Mouse (Mus musculus) kidney, embryonic 16.5 days (tissue): Measurements from ENCODE around the gene Prg4. TPM values are rescaled to one million over a fixed set of nuclear protein-coding genes. Genes with fewer than 3 reads are reported as not detected.

ENCODE experiments used
- ATAC-seq: fragments of 200-750 bp; cut with Nextera tagmentation; 2 replicates; pipeline ENCODE4 v1.8.0; 2017; ENCODE audit warnings: moderate TSS enrichment; ENCODE audit not compliant: low FRiP score, low TSS enrichment
- H3K27ac ChIP-seq: fragments of 300-500 bp; sonication (generic); 2 replicates; pipeline ENCODE4 v1.5.1; 2014; ENCODE audit warnings: low read length
- H3K27me3 ChIP-seq: fragments of 300-500 bp; sonication (generic); 2 replicates; pipeline ENCODE4 v1.6.1; 2014; ENCODE audit warnings: low read length, control low read depth, mixed read lengths; ENCODE audit not compliant: insufficient read depth
- H3K36me3 ChIP-seq: fragments of 300-500 bp; sonication (generic); 2 replicates; pipeline ENCODE4 v1.6.1; 2014; ENCODE audit warnings: low read length, control low read depth, mixed read lengths; ENCODE audit not compliant: insufficient read depth
- H3K4me1 ChIP-seq: fragments of 300-500 bp; sonication (generic); 2 replicates; pipeline ENCODE4 v1.6.1; 2014; ENCODE audit warnings: low read length, control low read depth, mixed read lengths; ENCODE audit not compliant: insufficient read depth
- H3K4me2 ChIP-seq: fragments of 300-500 bp; sonication (generic); replicated peaks from 2 replicates; pipeline ENCODE4 v1.6.1; 2014; ENCODE audit warnings: low read depth, low read length
- H3K4me3 ChIP-seq: fragments of 300-500 bp; sonication (generic); 2 replicates; pipeline ENCODE4 v1.5.1; 2014; ENCODE audit warnings: mild to moderate bottlenecking, low read length
- H3K9ac ChIP-seq: fragments of 300-500 bp; sonication (generic); replicated peaks from 2 replicates; pipeline ENCODE4 v1.6.1; 2014; ENCODE audit warnings: low read length
- H3K9me3 ChIP-seq: fragments of 300-500 bp; sonication (generic); 2 replicates; pipeline ENCODE4 v1.6.1; 2016; ENCODE audit warnings: low read length, control low read depth
- WGBS: fragments of 180-500 bp; shearing (Covaris S2); extraction: QIAGEN DNeasy Blood & Tissue Kit; methylation state at CpG from one replicate; pipeline ENCODE4 v1.1.7; 2014; 5-methylcytosine and 5-hydroxymethylcytosine counted together
- polyA plus RNA-seq: library from polyadenylated mRNA; unstranded; fragments of >200 nt; fragmentation: Nextera tagmentation; extraction: Ambion mirVana; gene quantifications from 2 replicates; pipeline ENCODE4 v1.2.1, GENCODE M21; 2015

The Prg4 gene
- polyA plus RNA-seq, 1 experiment from 2014 or later: 0.47 TPM

GRCm38 (mm10) chr1:150469992-150470391, 4.0 kb upstream of the Prg4 start:
- no peak overlapping the region for H3K4me2 ChIP-seq
- H3K9me3 ChIP-seq: no peaks in the 10 kb centered on the region
- H3K27me3 ChIP-seq: no peaks in the 10 kb centered on the region
- 76% methylated on average over 3 of the region's 3 CpGs for WGBS
- H3K36me3 ChIP-seq: no peaks in the 10 kb centered on the region
- ATAC-seq: no peak
- no peak overlapping the region for H3K27ac ChIP-seq
- H3K4me1 ChIP-seq: no peaks in the 10 kb centered on the region
- H3K4me3 ChIP-seq: no peak overlapping the region
- H3K9ac ChIP-seq: no peak overlapping the region

- H3K9me3 ChIP-seq: no peaks in the 10 kb centered on the region
- WGBS: 84% methylated on average over 10 of the region's 10 CpGs
- ATAC-seq: no peak
These were observed 601 bp downstream of the Prg4 start for GRCm38 (mm10) chr1:150465364-150465763.

DNA sequence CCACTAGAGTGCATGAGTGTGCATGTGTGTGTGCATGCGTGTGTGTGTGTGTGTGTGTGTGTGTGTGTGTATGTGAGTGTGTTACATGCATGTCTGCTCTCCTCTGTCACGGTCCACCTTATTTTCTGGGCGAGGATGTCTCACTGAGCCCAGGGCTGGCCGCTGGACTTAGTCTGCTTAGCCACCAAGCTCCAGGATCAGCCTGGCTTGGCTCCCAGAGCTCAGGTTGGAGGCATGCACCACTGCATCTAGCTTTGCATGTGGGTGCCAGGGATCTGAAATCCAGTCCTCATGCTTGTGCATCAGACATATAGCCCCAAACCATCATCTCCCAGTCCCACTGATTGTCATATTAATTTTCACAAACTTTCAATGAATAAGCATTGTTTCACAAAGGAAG, 2.3 kb downstream of the Prg4 start:
- no peak for ATAC-seq
- 78% methylated on average over 4 of the region's 4 CpGs for WGBS
- no peak overlapping the region for H3K27ac ChIP-seq
- H3K36me3 ChIP-seq: no peaks in the 10 kb centered on the region
- H3K9ac ChIP-seq: no peak overlapping the region
- H3K27me3 ChIP-seq: no peaks in the 10 kb centered on the region
- H3K4me1 ChIP-seq: no peaks in the 10 kb centered on the region
- H3K4me3 ChIP-seq: no peak overlapping the region
- no peaks in the 10 kb centered on the region for H3K9me3 ChIP-seq
- H3K4me2 ChIP-seq: no peak overlapping the region

More at GRCm38 (mm10) chr1:150465364-150465763, 601 bp downstream of the Prg4 start:
- H3K4me3 ChIP-seq: no peak overlapping the region
- no peaks in the 10 kb centered on the region for H3K27me3 ChIP-seq
- no peak overlapping the region for H3K27ac ChIP-seq
- H3K36me3 ChIP-seq: no peaks in the 10 kb centered on the region
- H3K4me2 ChIP-seq: no peak overlapping the region
- H3K4me1 ChIP-seq: no peaks in the 10 kb centered on the region
- H3K9ac ChIP-seq: no peak overlapping the region

- no peaks in the 10 kb centered on the region for H3K9me3 ChIP-seq
- H3K4me2 ChIP-seq: no peak overlapping the region
- no peaks in the 10 kb centered on the region for H3K36me3 ChIP-seq
- no peak for ATAC-seq
- no peak overlapping the region for H3K4me3 ChIP-seq
- H3K4me1 ChIP-seq: no peaks in the 10 kb centered on the region
- H3K27ac ChIP-seq: no peak overlapping the region
- WGBS: 71% methylated on average over 5 of the region's 5 CpGs
- H3K9ac ChIP-seq: no peak overlapping the region
- H3K27me3 ChIP-seq: no peaks in the 10 kb centered on the region
These were observed 2.9 kb downstream of the Prg4 start for GRCm38 (mm10) chr1:150463068-150463467.

GRCm38 (mm10) chr1:150460595-150460994, 5.4 kb downstream of the Prg4 start:
- Histone ChIP-seq H3K4me3 (no peak overlapping the region), H3K27ac (no peak overlapping the region), H3K9me3 (no peaks in the 10 kb centered on the region), H3K4me1 (no peaks in the 10 kb centered on the region), H3K4me2 (no peak overlapping the region), H3K9ac (no peak overlapping the region), H3K27me3 (no peaks in the 10 kb centered on the region), H3K36me3 (no peaks in the 10 kb centered on the region)
- 68% methylated on average over 7 of the region's 7 CpGs for WGBS
- ATAC-seq: no peak

DNA sequence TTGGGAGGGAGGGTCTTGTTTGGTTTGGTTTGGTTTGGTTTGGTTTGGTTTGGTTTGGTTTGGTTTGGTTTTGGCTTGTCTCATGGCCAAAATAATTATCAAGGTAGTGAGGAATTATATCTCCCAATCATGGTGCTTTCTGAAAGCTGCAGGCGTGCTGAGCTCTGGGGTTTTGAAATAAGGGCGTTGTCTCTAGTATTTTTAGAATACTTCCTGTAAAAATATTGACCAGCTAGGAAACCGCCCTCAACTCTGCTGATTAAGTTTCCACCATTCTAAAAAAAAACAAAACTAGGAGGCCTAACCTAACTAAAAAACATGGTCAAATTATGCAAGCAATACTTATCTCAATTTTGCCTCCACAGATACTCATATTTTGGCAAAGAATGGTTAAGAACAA, 6.4 kb downstream of the Prg4 start:
- no peak overlapping the region for H3K27ac ChIP-seq
- H3K36me3 ChIP-seq: no peaks in the 10 kb centered on the region
- no peaks in the 10 kb centered on the region for H3K9me3 ChIP-seq
- no peaks in the 10 kb centered on the region for H3K4me1 ChIP-seq
- no peak for ATAC-seq
- no peak overlapping the region for H3K9ac ChIP-seq
- H3K4me2 ChIP-seq: no peak overlapping the region
- 70% methylated on average over 3 of the region's 3 CpGs for WGBS
- no peak overlapping the region for H3K4me3 ChIP-seq
- no peaks in the 10 kb centered on the region for H3K27me3 ChIP-seq

DNA sequence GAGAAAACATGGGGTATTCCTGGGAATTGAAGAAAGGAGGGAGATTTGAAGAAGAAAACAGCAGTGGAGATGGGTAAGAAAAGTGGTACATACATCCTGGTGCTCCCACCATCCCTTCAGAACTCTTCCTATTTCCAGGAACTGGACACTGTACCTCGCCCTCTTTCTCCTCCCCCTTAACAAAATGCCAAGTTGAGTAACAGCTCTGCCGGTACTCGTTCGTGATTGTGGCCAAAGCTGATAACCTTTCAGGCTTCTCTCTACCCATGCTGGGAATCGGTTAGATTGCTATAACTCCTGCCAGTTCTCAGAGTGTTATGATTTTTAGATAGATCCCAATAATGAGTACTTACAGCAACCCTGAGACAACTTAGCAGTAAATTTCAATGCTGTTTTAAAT, 7.0 kb downstream of the Prg4 start:
- no peaks in the 10 kb centered on the region for H3K9me3 ChIP-seq
- H3K27ac ChIP-seq: no peak overlapping the region
- no peaks in the 10 kb centered on the region for H3K27me3 ChIP-seq
- H3K4me2 ChIP-seq: no peak overlapping the region
- H3K4me1 ChIP-seq: no peaks in the 10 kb centered on the region
- WGBS: 81% methylated on average over 5 of the region's 5 CpGs
- no peak for ATAC-seq
- no peak overlapping the region for H3K4me3 ChIP-seq
- no peak overlapping the region for H3K9ac ChIP-seq
- no peaks in the 10 kb centered on the region for H3K36me3 ChIP-seq

DNA sequence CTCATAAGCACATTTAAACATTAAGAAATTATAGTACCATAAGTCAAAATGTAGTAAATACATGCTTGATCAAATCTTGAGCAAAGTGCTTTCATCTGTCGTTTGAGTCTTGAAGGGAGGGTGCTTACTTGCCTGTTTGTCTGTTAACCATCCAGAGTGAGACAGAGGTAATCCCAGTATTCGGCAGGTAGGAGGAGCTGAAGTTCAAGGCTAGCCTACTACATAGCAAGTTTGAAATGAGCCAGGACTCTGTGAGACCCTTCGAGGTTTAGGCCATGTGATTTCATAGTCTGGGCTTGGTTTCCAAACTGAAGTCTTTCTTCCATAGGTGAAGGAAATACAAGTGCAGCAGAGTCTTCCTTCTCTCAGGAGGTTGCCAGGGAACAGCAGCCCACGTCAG, 24.2 kb downstream of the Prg4 start:
- no peaks in the 10 kb centered on the region for H3K4me1 ChIP-seq
- 83% methylated on average over 4 of the region's 4 CpGs for WGBS
- H3K36me3 ChIP-seq: peaks cover 52% of the 10 kb centered on the region
- no peak for ATAC-seq
- no peaks in the 10 kb centered on the region for H3K27me3 ChIP-seq
- no peaks in the 10 kb centered on the region for H3K9me3 ChIP-seq
- no peak overlapping the region for H3K9ac ChIP-seq
- H3K27ac ChIP-seq: no peak overlapping the region
- H3K4me3 ChIP-seq: no peak overlapping the region
- H3K4me2 ChIP-seq: no peak overlapping the region

- Histone ChIP-seq H3K9ac (no peak overlapping the region), H3K9me3 (no peaks in the 10 kb centered on the region), H3K36me3 (peaks cover 59% of the 10 kb centered on the region), H3K27ac (no peak overlapping the region), H3K27me3 (no peaks in the 10 kb centered on the region), H3K4me3 (no peak overlapping the region), H3K4me1 (no peaks in the 10 kb centered on the region), H3K4me2 (no peak overlapping the region)
- 87% methylated on average over 3 of the region's 3 CpGs for WGBS
- ATAC-seq: no peak
These were observed 27.3 kb downstream of the Prg4 start for GRCm38 (mm10) chr1:150438641-150439040.

- Histone ChIP-seq H3K9ac (no peak overlapping the region), H3K27me3 (no peaks in the 10 kb centered on the region), H3K9me3 (no peaks in the 10 kb centered on the region), H3K36me3 (peaks cover 66% of the 10 kb centered on the region), H3K4me1 (no peaks in the 10 kb centered on the region), H3K4me2 (no peak overlapping the region), H3K27ac (no peak overlapping the region), H3K4me3 (no peak overlapping the region)
- no peak for ATAC-seq
- WGBS: 84% methylated on average over 3 of the region's 3 CpGs
These were observed 39.7 kb downstream of the Prg4 start for GRCm38 (mm10) chr1:150426216-150426615.

- H3K4me3 ChIP-seq: no peak overlapping the region
- no peak overlapping the region for H3K4me2 ChIP-seq
- WGBS: 71% methylated on average over 9 of the region's 9 CpGs
- no peaks in the 10 kb centered on the region for H3K4me1 ChIP-seq
- H3K27ac ChIP-seq: no peak overlapping the region
- no peaks in the 10 kb centered on the region for H3K9me3 ChIP-seq
- no peak overlapping the region for H3K9ac ChIP-seq
- peaks cover 64% of the 10 kb centered on the region for H3K36me3 ChIP-seq
- no peak for ATAC-seq
- no peaks in the 10 kb centered on the region for H3K27me3 ChIP-seq
These were observed 40.3 kb downstream of the Prg4 start for GRCm38 (mm10) chr1:150425665-150426064.
